ENCODE assay signal across 8 mouse cellular contexts in genomic region chr6:61315884-61316601, GRCm38 (mm10).
A peak's percentile ranks its signal among the peaks of the same experiment; 100 is the strongest.
DNase-seq lines count a peak whose midpoint lies in the region; ATAC-seq and TF ChIP-seq lines count a peak whose summit lies in the region.

No protein-coding gene starts in this region.

- H3K4me3 ChIP-seq in liver, embryonic 12.5 days: no peak overlapping the region
- no peak overlapping the region for H3K4me3 ChIP-seq in forebrain, postnatal 0 days (ENCODE audit: low read depth, low read length)
- H3K4me3 ChIP-seq in lung, postnatal 0 days (ENCODE audit: low read depth, low read length): no peak overlapping the region

- peak; percentile 11 for DNase-seq in liver
- peak; percentile 51 for DNase-seq in cerebellum, adult 18-20 months
- DNase-seq in forebrain, postnatal 0 days: peak; percentile 81
- peak; percentile 33 to 37 for DNase-seq in kidney, postnatal 25 days
- DNase-seq in lung, postnatal 0 days (ENCODE audit: low spot score): peak; percentile 74
- DNase-seq in right cerebral cortex, postnatal 10 days (ENCODE audit: low spot score in 2 of 2): peak; percentile 68 to 76
- DNase-seq in urinary bladder, postnatal 4 days (ENCODE audit: low spot score in 2 of 2): no peak

- no peak overlapping the region for H3K4me2 ChIP-seq in liver, embryonic 12.5 days
- H3K4me2 ChIP-seq in forebrain, postnatal 0 days (ENCODE audit: low read depth): no peak overlapping the region
- H3K4me2 ChIP-seq in lung, postnatal 0 days (replicated peaks; ENCODE audit: low read depth, low read length): no peak overlapping the region

- H3K27ac ChIP-seq in liver, embryonic 12.5 days: no peak overlapping the region
- H3K27ac ChIP-seq in forebrain, postnatal 0 days (ENCODE audit: low read depth, low read length): no peak overlapping the region
- no peak overlapping the region for H3K27ac ChIP-seq in lung, postnatal 0 days (ENCODE audit: low read length)

- 21% methylated on average over 6 of the region's 6 CpGs for WGBS in liver, embryonic 12.5 days (ENCODE audit: insufficient replicate concordance)
- 19% methylated on average over 6 of the region's 6 CpGs for WGBS in forebrain, postnatal 0 days
- WGBS in lung, postnatal 0 days: 23% methylated on average over 6 of the region's 6 CpGs

- H3K27me3 ChIP-seq in liver, embryonic 12.5 days (replicated peaks): no peaks in the 10 kb centered on the region
- no peaks in the 10 kb centered on the region for H3K27me3 ChIP-seq in forebrain, postnatal 0 days (ENCODE audit: insufficient read depth, low read length)
- no peaks in the 10 kb centered on the region for H3K27me3 ChIP-seq in lung, postnatal 0 days (replicated peaks; ENCODE audit: insufficient read depth, low read length)

- ATAC-seq in liver, embryonic 12.5 days: no peak
- peak; percentile 93 for ATAC-seq in forebrain, postnatal 0 days
- ATAC-seq in lung, postnatal 0 days: peak; percentile 47; the same call in 1 of the 2 replicates

- TF ChIP-seq EP300 in lung, postnatal 0 days (IDR thresholded peaks at IDR 0.05): no peak

- peak; percentile 89 for TF ChIP-seq CTCF in forebrain, postnatal 0 days (IDR thresholded peaks at IDR 0.05; ENCODE audit: low read depth)
- TF ChIP-seq CTCF in lung, postnatal 0 days (IDR thresholded peaks at IDR 0.05): peak; percentile 85

- H3K36me3 ChIP-seq in liver, embryonic 12.5 days: no peaks in the 10 kb centered on the region
- H3K36me3 ChIP-seq in forebrain, postnatal 0 days (ENCODE audit: insufficient read depth): no peaks in the 10 kb centered on the region
- no peaks in the 10 kb centered on the region for H3K36me3 ChIP-seq in lung, postnatal 0 days (ENCODE audit: insufficient read depth, low read length)

- H3K9me3 ChIP-seq in liver, embryonic 12.5 days (replicated peaks): no peaks in the 10 kb centered on the region
- H3K9me3 ChIP-seq in forebrain, postnatal 0 days (ENCODE audit: low read length): no peaks in the 10 kb centered on the region
- no peaks in the 10 kb centered on the region for H3K9me3 ChIP-seq in lung, postnatal 0 days (ENCODE audit: low read length)

- no peaks in the 10 kb centered on the region for H3K4me1 ChIP-seq in liver, embryonic 12.5 days
- H3K4me1 ChIP-seq in forebrain, postnatal 0 days (ENCODE audit: insufficient read depth): no peaks in the 10 kb centered on the region
- no peaks in the 10 kb centered on the region for H3K4me1 ChIP-seq in lung, postnatal 0 days (ENCODE audit: insufficient read depth, low read depth, low read length)

- no peak overlapping the region for H3K9ac ChIP-seq in liver, embryonic 12.5 days
- no peak overlapping the region for H3K9ac ChIP-seq in forebrain, postnatal 0 days
- no peak overlapping the region for H3K9ac ChIP-seq in lung, postnatal 0 days (replicated peaks; ENCODE audit: low read depth)

Comparison
In these comparisons a context has a peak if more than half of its experiments do, and no peak if none do; other contexts are left out.
1. DNase-seq: peak in liver (single experiment), cerebellum, adult 18-20 months (2 of 2), forebrain, postnatal 0 days (single experiment), kidney, postnatal 25 days (2 of 2), lung, postnatal 0 days (single experiment) and right cerebral cortex, postnatal 10 days (2 of 2); none in urinary bladder, postnatal 4 days (0 of 2).